Mouse (Mus musculus): ENCODE data around the gene Camk1g.

Gene Camk1g

DNA sequence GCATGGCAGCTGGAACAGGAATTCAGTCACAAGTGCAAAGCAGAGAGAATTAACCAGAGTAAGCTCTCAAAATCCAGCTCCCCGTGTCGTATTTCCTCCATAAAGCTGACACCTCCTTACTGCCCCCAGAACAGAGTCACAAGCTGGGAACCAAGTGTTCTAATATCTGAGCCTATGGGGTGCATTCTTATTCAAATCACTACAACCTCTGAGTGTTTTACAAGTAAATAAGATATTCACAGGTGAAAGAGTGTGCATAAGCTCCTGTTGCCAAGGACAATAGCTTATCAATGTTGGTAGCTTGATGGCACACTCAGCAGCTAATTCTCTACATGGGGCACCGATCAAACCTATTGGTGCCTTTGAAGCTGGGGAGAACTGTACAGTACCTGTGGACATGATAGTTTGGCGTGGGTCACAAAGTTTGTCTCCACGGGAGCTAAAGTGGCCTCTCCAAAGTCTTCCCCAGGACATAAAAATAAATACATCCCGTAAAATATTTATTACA lies 3.9 kb upstream of the Camk1g start:
- no peak for DNase-seq

DNA sequence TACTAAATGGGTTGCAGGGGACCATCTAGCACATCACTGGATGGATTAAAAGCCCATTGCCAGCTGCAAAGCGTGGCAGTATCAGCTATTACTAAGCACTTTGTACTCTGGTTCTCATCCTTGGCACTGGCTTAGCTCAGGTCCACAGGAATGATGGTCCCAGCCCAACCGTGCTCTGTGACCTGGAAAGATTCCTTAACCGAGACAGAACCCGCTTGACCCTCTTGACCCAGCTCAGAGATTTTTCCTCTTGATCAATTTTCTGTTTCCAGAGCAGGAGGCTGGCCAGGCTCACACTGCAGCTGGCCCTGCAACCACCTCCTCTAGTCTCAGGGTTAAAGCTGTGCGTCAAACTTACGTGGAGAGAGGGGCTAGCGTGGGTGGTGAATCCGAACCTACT lies 1.0 kb downstream of the Camk1g start:
- DNase-seq, result no peak

DNA sequence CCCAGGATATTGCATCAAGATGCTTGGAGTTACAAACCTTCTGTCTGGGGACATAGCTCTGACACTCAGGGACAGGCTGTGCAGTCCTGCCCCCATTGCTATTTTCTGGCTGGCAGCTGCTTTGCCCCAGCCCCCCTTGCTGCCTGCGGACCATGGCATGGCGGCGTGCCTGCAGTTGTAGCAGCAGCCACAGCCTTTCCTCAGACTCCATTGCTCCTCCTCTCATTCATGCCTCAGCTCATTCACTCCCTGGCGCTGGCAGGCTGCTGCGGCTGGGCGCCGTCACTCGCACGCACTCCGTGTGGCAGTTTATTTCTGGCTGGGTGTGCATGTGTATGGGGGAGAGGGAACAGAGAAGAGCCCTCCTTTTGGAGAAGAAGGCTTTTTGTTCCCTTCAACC lies 2.0 kb downstream of the Camk1g start:
- peak; percentile 50 for DNase-seq

DNA sequence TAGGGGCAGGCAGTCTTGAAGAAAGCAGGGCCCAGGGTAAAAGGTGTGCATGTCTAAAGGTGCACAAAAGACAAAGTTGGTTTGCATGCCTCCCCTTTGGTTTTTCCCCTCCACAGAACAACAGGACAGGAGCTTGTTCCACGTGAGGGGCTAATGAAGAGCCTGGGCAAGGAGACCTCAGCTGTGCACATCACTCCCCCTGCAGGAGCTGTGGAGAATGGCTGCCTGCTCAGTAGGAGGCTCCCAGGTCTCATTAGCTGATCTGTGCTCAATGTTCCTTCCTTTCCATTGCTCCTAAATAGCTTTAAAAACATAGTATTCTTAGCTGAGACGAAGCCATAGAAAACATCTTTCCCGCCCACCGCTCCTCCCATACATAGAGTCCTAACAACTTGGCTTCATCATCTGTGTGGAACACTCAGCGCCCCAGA lies 6.3 kb downstream of the Camk1g start:
- peak; percentile 58 for DNase-seq

DNA sequence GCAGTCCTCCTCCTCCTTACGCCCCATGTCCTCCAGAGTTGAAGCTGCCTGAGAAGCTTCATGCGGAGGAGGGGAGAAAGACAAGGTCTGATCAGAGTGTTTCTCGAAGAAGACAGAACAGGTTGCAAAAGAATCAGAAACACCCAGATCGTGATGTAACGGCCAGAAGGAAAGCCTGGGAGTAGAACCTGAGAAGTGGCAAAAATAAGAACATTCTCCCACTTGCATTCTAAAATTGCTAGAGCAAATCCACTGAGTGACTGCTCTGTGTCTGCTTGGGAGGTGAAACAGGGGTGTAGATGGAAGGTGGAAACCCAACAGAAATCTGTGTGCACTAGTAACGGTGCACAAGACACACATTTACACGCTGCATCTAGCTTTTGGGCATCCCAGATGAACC lies 8.0 kb downstream of the Camk1g start:
- DNase-seq, result no peak

DNA sequence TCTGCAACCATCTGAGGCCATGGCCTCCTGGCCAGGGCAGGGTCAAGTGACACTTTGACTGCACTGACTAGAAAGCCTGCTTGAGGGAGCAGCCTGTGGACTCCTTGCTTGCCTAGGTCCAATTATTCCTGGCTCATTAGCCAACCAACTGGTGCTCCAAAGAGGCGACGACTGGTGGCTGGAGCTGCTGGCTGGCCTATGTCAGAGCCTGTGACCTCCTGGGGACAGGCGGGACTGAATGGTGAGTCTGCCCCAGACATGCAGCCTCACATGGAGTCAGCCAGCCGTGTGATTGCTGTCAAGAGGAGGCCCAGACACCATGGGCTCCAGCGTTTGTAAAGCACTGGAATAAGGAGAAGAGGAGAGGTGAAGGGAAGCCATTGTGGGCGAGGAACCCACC lies 8.9 kb downstream of the Camk1g start:
- no peak for DNase-seq

DNA sequence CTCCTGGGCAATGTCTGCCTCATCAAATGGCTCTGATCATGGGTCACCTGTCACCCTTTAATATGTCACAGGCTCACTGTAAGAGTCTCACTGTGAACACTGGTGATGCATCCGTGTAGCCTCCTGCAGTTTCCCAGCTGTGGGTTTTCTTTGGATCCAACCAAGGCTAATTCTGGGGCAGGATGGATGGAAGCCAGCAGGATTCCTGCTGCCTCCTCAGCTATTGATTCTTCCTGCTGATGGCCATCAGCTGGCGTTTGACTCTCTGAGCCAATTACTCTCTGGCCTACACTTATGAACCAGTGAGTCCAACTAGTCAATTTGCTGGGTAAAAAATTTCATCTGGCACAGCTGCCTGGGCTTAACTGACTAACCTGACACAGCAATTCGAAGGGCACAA lies 10.9 kb downstream of the Camk1g start:
- DNase-seq, result peak; percentile 51

DNA sequence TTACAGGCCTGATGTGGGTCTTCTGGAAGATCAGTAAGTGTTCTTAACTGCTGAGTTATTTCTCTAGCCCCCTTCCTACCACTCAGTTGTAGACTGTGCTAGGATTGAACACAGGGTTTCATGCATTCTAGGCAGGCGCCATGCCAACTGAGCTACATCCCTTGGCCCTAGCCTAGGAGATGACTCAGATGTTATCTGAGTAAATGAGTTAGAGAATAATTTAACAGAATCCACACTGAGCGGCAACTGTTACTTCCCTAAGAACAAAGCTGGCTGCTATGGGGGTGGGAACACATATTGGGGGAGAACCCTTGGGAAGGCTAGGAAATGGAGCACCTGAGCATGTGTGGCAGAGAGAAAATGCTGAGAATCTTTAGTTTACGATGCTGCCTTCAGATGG lies 18.5 kb downstream of the Camk1g start:
- DNase-seq, result no peak

DNA sequence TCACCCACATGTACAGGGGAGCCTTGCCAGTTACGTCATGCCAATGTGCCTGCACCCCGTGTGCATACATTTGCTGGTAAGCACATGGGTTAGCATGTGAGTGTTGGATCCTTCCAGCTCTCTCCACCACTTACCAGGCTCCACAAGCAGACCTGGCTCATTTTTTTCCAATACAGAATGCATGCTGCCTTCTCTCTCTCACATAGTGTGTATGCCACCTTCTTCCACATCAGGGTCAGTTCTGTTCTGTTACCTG lies 19.6 kb downstream of the Camk1g start:
- DNase-seq, result no peak

DNA sequence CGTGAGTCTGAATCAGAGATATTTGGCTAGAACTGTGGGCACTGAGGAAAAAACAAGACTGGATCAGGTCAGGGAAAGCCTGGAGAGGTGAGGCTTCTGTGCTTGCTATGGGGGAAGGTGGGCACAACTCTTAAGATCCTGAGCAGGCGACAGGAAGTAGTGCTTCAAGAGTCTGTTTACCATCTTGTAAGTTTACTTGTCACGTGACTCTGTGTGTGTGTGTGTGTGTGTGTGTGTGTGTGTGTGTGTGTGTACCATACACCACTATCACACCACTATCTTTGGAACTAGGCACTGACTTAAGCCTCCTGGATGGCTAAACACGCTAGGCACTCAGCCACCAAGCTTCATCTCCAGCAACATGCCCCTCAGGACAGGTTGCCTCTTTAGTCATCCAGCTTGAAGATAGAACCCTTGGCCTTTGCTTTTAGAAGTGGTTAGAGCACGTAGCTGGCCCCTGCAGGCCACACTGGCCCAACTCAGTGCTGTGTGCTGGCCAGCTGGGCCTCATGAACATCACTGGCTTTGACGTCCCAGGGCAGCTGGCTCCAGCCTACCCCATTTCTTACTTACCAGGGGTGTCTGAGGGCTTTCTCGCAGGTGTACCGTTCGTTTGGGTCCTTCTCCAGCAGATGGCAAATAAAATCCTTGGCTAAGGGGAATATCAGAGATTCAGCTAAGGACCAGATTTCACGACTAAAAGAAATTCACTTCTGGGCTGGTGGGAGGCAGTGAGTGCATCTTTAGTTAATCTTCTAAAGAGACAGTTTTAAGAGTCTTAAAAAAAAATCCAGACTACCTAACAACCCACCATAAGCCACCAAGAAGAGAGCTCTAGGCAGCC lies 20.2 kb downstream of the Camk1g start:
- DNase-seq, result no peak

DNA sequence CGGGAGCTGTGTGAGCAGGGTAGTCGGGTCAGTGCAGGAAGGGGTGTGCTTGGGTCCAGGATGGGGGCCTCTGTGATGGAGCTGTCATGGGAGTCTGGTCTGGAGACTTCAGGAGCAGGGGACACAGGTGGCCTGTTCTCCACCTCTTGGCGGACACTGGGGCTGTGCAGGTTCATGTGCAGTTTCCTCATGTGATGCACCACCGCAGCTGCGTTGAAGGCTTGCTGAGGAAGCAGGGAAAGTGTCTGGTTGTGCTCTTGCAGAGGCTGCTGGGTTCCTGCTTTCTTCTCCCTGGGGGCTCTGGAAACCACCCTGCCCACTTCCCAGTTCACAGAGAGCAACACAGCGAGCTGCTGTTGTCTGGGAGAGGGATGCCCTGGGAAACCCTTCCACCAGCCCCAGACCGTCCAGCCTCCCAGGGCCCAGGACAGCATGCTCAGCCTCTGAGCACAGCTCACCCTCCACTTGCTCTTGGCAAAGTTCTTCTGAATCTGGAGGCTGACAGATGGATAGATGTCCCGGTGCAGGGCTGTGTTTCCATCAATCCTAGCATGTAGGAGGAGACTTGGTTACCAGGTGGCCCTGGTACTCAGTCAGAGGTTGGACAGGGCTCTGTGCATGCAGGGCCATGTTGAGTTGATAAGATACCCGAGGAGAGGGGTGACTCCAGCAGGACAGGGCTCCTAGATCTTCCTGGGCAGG lies 21.7 kb downstream of the Camk1g start:
- no peak for DNase-seq

DNA sequence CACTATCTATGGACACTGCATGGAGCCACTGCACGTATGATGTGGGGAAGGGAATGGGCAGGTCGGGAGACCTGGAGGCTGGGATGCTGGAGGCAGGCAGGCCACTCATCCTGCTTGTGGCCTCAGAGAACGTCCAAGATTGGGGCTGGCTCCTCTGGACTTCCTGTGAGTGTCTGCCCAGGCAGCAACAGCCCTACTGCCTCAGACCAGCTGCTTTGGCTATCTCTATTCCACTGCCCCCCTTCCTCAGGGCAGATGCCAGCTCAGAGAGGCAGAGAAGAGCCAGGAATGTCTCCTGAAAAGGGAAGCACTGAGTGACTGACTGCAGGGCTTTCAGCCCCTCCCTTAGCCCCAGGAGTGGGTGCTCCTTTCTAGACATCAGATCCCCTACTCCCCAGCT lies 23.2 kb downstream of the Camk1g start:
- no peak for DNase-seq

DNA sequence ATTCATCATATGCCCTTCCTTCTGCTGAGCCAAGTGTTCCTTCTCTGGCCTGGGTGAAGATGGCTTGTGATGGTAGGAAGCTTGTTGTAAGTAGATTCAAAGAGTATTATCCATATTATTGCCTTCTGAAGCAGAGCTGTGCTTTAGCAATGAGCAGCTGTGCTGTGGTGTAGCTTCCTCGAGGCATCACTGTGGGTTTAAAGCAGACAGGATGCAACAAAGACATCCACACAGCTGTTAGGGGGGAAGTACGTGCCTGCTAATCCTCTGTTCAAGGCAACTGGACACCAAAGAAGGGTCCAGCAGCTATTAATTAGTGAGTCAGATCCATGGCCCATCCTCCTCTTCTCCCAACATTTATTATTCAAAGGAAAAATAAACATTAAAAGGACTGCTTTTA lies 25.1 kb downstream of the Camk1g start:
- no peak for DNase-seq

DNA sequence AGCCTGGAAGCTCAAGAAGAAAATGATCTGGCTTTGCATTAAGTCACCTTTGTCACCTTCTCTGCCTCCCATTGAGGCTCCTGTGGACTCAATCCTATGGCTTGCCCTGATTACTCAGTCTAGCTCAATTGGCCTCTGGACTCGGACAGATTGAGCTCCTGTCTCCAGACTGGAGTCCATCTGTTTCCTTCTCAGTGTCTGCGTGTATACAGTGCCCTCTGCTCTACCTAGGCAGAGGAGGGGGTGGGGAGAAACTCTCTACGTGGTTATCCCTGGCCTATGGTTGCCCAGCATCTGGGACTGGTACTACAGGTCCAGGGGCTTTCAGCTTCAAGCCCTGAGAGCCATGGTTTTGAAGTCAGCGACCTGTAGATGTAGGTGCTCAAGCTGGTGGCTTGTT lies 26.2 kb downstream of the Camk1g start:
- no peak for DNase-seq

DNA sequence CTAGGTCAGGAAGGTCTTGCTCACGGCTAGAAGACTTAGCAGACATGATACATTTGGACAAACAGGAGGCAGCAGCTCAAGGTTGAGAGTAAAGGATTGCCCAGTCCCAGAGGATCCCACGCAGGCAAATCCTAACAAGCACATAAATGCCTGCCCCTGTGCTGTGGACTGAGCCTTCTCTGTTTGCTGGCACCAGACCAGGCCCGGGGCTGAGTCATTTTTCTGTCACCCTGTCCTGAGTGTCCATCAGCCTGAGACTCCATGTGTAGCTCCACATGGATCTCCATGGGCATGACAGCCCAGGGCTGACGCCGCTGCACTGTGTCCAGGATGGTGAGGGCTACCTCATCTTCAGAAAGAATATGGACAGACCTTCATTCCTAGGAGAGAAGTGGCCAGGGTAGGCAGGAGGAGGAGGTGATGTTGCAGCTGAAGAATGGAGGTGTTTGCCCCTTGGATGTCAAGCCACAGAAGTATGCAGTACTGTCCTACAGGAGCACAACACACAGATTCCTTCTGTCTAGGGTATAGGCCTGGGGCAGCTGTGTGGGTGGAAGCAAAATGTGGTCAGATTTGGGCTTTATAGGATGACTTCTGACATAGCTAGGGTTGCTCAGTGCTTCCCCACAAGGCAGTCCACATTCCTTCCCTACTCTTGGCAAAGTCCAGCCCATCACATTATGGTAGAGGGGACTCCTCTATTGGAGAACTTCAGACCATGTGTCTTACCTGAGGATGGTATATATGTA lies 27.7 kb downstream of the Camk1g start:
- DNase-seq, result no peak

DNA sequence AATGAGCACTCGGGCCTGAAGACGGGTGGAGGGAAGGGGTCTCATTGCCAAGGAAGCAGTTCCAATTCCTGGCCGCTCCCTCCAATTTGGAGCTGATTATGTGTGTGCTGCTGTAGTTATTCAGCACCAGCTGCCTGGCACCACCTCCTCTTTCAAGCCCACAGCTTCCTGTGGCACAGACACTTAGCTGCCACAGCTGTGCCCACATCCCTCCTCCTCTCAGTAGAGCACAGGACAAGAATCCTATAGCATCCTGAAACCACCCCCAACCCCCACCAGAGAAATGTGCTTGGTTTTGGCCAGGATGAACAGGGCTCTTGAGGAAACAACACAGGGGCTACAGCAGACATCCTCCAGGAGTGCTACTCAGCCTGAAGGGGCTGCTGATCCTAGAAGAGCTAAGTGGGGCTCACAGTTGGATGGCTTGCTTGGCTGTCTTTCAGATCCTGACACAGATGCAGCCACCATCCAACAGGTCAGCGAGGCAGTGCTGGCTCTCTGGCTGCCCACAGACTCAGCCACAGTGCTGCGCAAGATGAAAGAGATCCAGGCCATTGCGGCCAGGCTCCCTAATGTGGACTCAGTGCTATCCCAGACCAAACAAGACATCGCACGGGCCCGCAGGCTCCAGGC lies 31.6 kb downstream of the Camk1g start:
- no peak for DNase-seq

DNA sequence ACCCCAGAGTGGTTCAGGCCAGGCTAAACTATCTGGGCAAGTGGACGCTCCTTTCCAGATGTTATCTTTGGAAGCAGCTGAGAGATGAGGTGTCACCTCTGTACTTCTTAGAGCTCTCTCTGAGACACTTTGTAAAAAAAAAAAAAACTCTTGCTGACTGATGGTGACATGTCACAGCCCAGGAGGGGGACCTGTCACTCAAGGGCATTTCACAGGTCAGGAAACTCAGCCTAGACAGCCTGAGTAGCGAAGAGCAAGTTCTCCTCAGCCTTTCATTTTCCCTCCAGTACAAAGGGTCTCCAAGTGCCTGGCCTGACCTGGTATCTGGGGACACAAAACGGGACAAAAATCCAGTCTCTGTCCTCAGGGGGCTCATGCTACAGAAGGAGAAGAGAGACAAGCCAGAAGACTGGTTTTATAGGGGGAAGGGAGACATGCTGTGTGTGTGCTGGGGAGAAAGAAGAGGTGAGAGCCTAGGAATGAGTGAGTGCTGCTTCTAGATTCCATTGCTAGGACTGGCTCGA lies 32.2 kb downstream of the Camk1g start:
- no peak for DNase-seq

DNA sequence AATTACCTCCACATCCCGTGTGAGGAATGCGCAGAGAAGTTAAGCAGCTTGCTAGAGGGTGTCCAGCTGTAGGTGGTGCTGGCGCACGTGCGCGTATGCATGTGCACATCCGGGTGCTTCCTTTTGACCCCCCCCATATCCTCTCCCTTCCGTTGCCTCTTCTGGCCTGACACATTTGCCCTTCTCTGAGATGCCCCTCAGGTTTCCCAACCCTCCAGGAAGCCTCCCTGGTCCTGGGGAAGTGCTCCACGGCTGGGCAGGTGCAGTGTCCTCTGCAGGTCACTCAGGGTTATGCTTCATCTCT lies 33.1 kb downstream of the Camk1g start:
- no peak for DNase-seq

DNA sequence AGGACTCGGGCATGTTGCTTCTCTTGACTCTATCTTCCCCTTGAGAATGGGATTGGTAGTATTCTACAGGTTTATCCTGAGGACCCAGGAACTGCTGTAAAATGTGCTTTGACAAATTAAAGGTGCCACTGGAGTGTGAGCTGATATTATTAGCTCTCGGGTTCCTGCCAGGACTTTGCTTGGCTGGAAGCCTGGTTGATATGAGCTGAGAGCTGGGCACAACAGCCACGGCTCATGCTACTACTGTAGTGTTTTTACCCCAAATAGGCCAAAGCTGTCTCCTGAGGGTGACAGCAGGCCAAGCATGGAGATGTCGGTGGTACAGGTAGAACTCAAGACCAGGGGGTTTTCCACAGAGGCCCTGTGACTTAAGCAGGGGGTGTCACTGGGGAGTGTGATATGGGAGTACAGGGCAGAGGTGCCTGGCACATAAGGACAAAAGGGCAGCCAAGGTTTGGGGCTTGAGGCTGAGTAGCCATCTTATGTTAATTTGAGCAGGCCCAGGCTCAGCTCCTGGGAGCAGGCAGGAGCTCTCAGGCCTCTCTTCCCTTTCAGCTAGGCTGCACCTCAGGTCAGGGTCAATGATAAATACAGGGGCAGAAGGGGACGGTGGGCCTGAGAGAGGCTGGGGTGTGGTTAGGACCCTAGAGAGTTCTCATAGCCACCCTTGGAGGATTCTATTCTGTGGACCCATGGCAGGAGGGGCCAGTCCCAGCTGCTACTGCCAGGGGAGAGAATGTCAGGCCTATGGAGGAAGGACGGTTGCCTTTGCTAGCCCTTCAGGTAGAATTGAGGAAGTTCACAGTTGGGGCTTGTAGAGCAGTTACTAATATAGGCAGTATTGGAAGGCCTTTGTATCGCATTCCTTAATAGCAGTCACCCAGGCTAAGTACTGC lies 33.7 kb downstream of the Camk1g start:
- no peak for DNase-seq

DNA sequence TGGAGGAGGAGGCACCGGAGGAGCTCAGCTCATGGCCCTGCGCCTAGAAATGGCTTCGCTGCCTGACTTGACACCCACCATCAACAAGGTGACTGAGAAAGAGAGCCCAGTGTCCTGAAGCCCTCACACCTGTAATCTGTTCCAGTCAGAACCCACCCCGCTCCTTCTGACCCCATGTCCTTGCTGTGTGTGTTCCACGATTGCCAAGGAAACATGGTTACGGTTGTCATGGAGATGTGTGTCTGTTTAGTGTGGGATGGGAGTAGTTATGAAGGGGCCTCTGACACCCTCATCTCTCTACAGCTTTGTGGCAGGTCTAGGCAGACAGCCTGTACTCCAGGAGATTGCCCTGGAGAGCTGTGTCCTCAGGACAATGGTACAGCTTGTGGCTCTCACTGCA lies 35.6 kb downstream of the Camk1g start:
- no peak for DNase-seq

DNA sequence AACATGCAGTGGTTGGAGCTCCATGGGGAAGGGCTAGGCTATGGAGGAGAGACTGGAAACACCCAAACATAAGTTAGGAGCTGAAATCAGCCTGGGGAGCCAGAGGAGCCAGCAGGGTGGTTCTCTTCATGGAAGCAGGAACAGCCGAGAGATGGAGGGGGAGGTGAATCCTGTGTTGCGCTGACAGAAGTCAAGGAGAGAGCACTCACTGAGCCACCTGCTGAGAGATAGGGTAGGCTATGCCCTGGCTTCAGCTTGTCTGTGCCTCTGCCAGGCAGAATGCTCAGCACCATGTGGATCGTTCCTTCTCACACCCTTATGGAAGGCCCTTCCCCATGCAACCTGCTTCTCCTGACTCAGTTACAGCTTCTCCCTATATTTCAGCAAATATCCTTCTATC lies 36.3 kb downstream of the Camk1g start:
- no peak for DNase-seq

DNA sequence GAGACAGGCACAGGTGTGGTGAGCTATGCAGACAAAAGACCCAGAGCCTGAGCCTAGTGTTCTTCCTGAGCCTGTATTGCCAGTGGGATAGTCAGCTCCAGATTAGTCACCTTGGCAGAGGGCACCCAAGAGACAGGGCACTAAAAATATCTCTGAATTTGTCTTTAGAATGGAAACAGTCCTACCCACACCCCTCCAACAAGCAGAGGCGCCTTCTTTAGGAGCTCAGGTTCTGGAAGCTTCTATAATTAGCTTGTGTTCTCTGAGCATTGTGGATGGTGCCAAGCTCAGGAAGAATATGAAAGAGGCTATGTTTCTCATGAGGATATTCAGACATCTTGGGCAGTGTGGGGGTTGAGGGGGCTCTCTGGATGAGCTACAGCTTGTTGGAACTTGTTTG lies 37.4 kb downstream of the Camk1g start:
- DNase-seq, result no peak

All from lung, postnatal 36 days (tissue).